Mouse (Mus musculus) hindbrain, embryonic 13.5 days (tissue): ENCODE results near the gene Klf15. TPM values are rescaled to one million over a fixed set of nuclear protein-coding genes. Genes with fewer than 3 reads are reported as not detected.

Source experiments
- ATAC-seq: fragments of 200-750 bp; cut with Nextera tagmentation; 2 replicates; pipeline ENCODE4 v1.8.0; 2017; ENCODE audit warnings: moderate TSS enrichment; ENCODE audit not compliant: low FRiP score
- H3K27ac ChIP-seq: fragments of 300-500 bp; sonication (generic); 2 replicates; pipeline ENCODE4 v1.5.1; 2015; ENCODE audit warnings: inconsistent platforms, mild to moderate bottlenecking, moderate library complexity
- H3K27me3 ChIP-seq: fragments of 300-500 bp; sonication (generic); 2 replicates; pipeline ENCODE4 v1.6.1; 2015; ENCODE audit warnings: mild to moderate bottlenecking, inconsistent platforms
- H3K36me3 ChIP-seq: fragments of 300-500 bp; sonication (generic); 2 replicates; pipeline ENCODE4 v1.6.1; 2015; ENCODE audit warnings: mild to moderate bottlenecking, inconsistent platforms
- H3K4me1 ChIP-seq: fragments of 300-500 bp; sonication (generic); replicated peaks from 2 replicates; pipeline ENCODE4 v1.6.1; 2015; ENCODE audit warnings: inconsistent platforms
- H3K4me2 ChIP-seq: fragments of 300-500 bp; sonication (generic); 2 replicates; pipeline ENCODE4 v1.6.1; 2015; ENCODE audit warnings: inconsistent platforms, mild to moderate bottlenecking, moderate library complexity
- H3K4me3 ChIP-seq: fragments of 300-500 bp; sonication (generic); 2 replicates; pipeline ENCODE4 v1.5.1; 2015; ENCODE audit warnings: mild to moderate bottlenecking, inconsistent platforms
- H3K9ac ChIP-seq: fragments of 300-500 bp; sonication (generic); 2 replicates; pipeline ENCODE4 v1.6.1; 2015; ENCODE audit warnings: mild to moderate bottlenecking, inconsistent platforms
- H3K9me3 ChIP-seq: fragments of 300-500 bp; sonication (generic); 2 replicates; pipeline ENCODE4 v1.6.1; 2016; ENCODE audit warnings: inconsistent platforms
- WGBS: fragments of 180-500 bp; shearing (Covaris S2); methylation state at CpG from one replicate; pipeline ENCODE4 v1.1.7; 2015; 5-methylcytosine and 5-hydroxymethylcytosine counted together
- polyA plus RNA-seq: library from polyadenylated mRNA; unstranded; fragments of >200 nt; fragmentation: Nextera tagmentation; extraction: Ambion mirVana; gene quantifications from 2 replicates; pipeline ENCODE4 v1.2.1, GENCODE M21; 2015

The Klf15 gene
- polyA plus RNA-seq, 1 experiment from 2014 or later, result 10.2 TPM

- Histone ChIP-seq H3K9me3 (no peaks in the 10 kb centered on the region), H3K36me3 (peaks cover 3% of the 10 kb centered on the region; the same call in 1 of the 2 replicates), H3K27me3 (peaks cover 36% of the 10 kb centered on the region), H3K27ac (no peak overlapping the region), H3K4me3 (no peak overlapping the region), H3K4me1 (peaks cover 24% of the 10 kb centered on the region), H3K9ac (no peak overlapping the region), H3K4me2 (no peak overlapping the region)
- no peak for ATAC-seq
- WGBS, result 82% methylated on average over 10 of the region's 10 CpGs
Observed at GRCm38 (mm10) chr6:90466079-90466478, 3.7 kb downstream of the Klf15 start.

GRCm38 (mm10) chr6:90466847-90467410 is 4.6 kb downstream of the Klf15 start:
- Histone ChIP-seq H3K4me3 (no peak overlapping the region), H3K9ac (no peak overlapping the region), H3K4me1 (peaks cover 28% of the 10 kb centered on the region), H3K27ac (no peak overlapping the region), H3K27me3 (peaks cover 28% of the 10 kb centered on the region), H3K4me2 (no peak overlapping the region), H3K36me3 (peaks cover 3% of the 10 kb centered on the region; the same call in 1 of the 2 replicates), H3K9me3 (no peaks in the 10 kb centered on the region)
- WGBS, result 93% methylated on average over 12 of the region's 12 CpGs
- ATAC-seq, result no peak

GRCm38 (mm10) chr6:90468216-90468615 is 5.8 kb downstream of the Klf15 start:
- peaks cover 15% of the 10 kb centered on the region for H3K27me3 ChIP-seq

GRCm38 (mm10) chr6:90469041-90469440 is 6.7 kb downstream of the Klf15 start:
- peaks cover 13% of the 10 kb centered on the region for H3K4me1 ChIP-seq
- H3K36me3 ChIP-seq, result peaks cover 3% of the 10 kb centered on the region; the same call in 1 of the 2 replicates
- H3K27me3 ChIP-seq, result peaks cover 6% of the 10 kb centered on the region
- H3K9ac ChIP-seq, result no peak overlapping the region
- H3K9me3 ChIP-seq, result no peaks in the 10 kb centered on the region
- ATAC-seq, result no peak
- H3K4me3 ChIP-seq, result no peak overlapping the region
- H3K4me2 ChIP-seq, result no peak overlapping the region
- 91% methylated on average over 6 of the region's 6 CpGs for WGBS
- no peak overlapping the region for H3K27ac ChIP-seq

More at GRCm38 (mm10) chr6:90468216-90468615, 5.8 kb downstream of the Klf15 start:
- no peak overlapping the region for H3K27ac ChIP-seq
- no peak overlapping the region for H3K4me2 ChIP-seq
- no peak overlapping the region for H3K9ac ChIP-seq
- no peak overlapping the region for H3K4me3 ChIP-seq
- H3K9me3 ChIP-seq, result no peaks in the 10 kb centered on the region
- no peak for ATAC-seq
- H3K36me3 ChIP-seq, result peaks cover 3% of the 10 kb centered on the region; the same call in 1 of the 2 replicates
- peaks cover 22% of the 10 kb centered on the region for H3K4me1 ChIP-seq
- 83% methylated on average over 1 of the region's 1 CpGs for WGBS

GRCm38 (mm10) chr6:90470255-90470654 is 7.9 kb downstream of the Klf15 start:
- H3K36me3 ChIP-seq, result peaks cover 3% of the 10 kb centered on the region; the same call in 1 of the 2 replicates
- peaks cover 12% of the 10 kb centered on the region; the same call in 1 of the 2 replicates for H3K4me1 ChIP-seq
- no peak for ATAC-seq
- H3K4me3 ChIP-seq, result no peak overlapping the region
- H3K9me3 ChIP-seq, result no peaks in the 10 kb centered on the region
- no peak overlapping the region for H3K27ac ChIP-seq
- no peak overlapping the region for H3K9ac ChIP-seq
- no peaks in the 10 kb centered on the region for H3K27me3 ChIP-seq
- 96% methylated on average over 2 of the region's 2 CpGs for WGBS
- no peak overlapping the region for H3K4me2 ChIP-seq

- no peaks in the 10 kb centered on the region for H3K9me3 ChIP-seq
- H3K36me3 ChIP-seq, result peaks cover 3% of the 10 kb centered on the region; the same call in 1 of the 2 replicates
- H3K4me2 ChIP-seq, result no peak overlapping the region
- H3K9ac ChIP-seq, result 0 out of 2 replicates have a peak overlapping the region, but pooled peaks have one; percentile 19
- ATAC-seq, result no peak
- H3K27ac ChIP-seq, result peak overlapping the region; percentile 60
- WGBS, result 68% methylated on average over 12 of the region's 12 CpGs
- H3K27me3 ChIP-seq, result no peaks in the 10 kb centered on the region
- H3K4me1 ChIP-seq, result peaks cover 12% of the 10 kb centered on the region; the same call in 1 of the 2 replicates
- no peak overlapping the region for H3K4me3 ChIP-seq
Observed at GRCm38 (mm10) chr6:90470947-90471541, 8.7 kb downstream of the Klf15 start.

- no peak for ATAC-seq
Observed at GRCm38 (mm10) chr6:90472079-90472478, 9.7 kb downstream of the Klf15 start.

GRCm38 (mm10) chr6:90472697-90473096 is 10.3 kb downstream of the Klf15 start:
- H3K4me3 ChIP-seq, result no peak overlapping the region
- 80% methylated on average over 3 of the region's 3 CpGs for WGBS
- no peaks in the 10 kb centered on the region for H3K27me3 ChIP-seq
- H3K9me3 ChIP-seq, result no peaks in the 10 kb centered on the region
- H3K4me1 ChIP-seq, result peaks cover 17% of the 10 kb centered on the region; the same call in 1 of the 2 replicates
- H3K9ac ChIP-seq, result no peak overlapping the region; the same call in 1 of the 2 replicates
- H3K27ac ChIP-seq, result no peak overlapping the region
- 0 out of 2 replicates have a peak, but pooled peaks cover 3% of the 10 kb centered on the region for H3K36me3 ChIP-seq
- no peak for ATAC-seq
- H3K4me2 ChIP-seq, result no peak overlapping the region

More at GRCm38 (mm10) chr6:90472079-90472478, 9.7 kb downstream of the Klf15 start:
- H3K27ac ChIP-seq, result no peak overlapping the region
- no peak overlapping the region for H3K4me3 ChIP-seq
- H3K4me2 ChIP-seq, result no peak overlapping the region
- peaks cover 3% of the 10 kb centered on the region; the same call in 1 of the 2 replicates for H3K36me3 ChIP-seq
- H3K9me3 ChIP-seq, result no peaks in the 10 kb centered on the region
- 79% methylated on average over 4 of the region's 4 CpGs for WGBS
- peaks cover 16% of the 10 kb centered on the region; the same call in 1 of the 2 replicates for H3K4me1 ChIP-seq
- H3K27me3 ChIP-seq, result no peaks in the 10 kb centered on the region
- H3K9ac ChIP-seq, result no peak overlapping the region; the same call in 1 of the 2 replicates

GRCm38 (mm10) chr6:90473630-90474360 is 11.4 kb downstream of the Klf15 start:
- H3K9me3 ChIP-seq, result no peaks in the 10 kb centered on the region
- WGBS, result 95% methylated on average over 24 of the region's 24 CpGs
- H3K27me3 ChIP-seq, result no peaks in the 10 kb centered on the region
- 0 out of 2 replicates have a peak, but pooled peaks cover 3% of the 10 kb centered on the region for H3K36me3 ChIP-seq
- no peak overlapping the region for H3K9ac ChIP-seq
- H3K4me1 ChIP-seq, result peaks cover 17% of the 10 kb centered on the region; the same call in 1 of the 2 replicates
- no peak overlapping the region for H3K27ac ChIP-seq
- H3K4me2 ChIP-seq, result no peak overlapping the region
- no peak overlapping the region for H3K4me3 ChIP-seq
- no peak for ATAC-seq

- Histone ChIP-seq H3K4me2 (no peak overlapping the region), H3K27ac (no peak overlapping the region), H3K27me3 (no peaks in the 10 kb centered on the region), H3K4me1 (peaks cover 17% of the 10 kb centered on the region; the same call in 1 of the 2 replicates), H3K36me3 (0 out of 2 replicates have a peak, but pooled peaks cover 3% of the 10 kb centered on the region), H3K4me3 (no peak overlapping the region), H3K9me3 (no peaks in the 10 kb centered on the region), H3K9ac (no peak overlapping the region)
- ATAC-seq, result no peak
- 87% methylated on average over 3 of the region's 3 CpGs for WGBS
Observed at GRCm38 (mm10) chr6:90474361-90474750, 12.0 kb downstream of the Klf15 start.

GRCm38 (mm10) chr6:90475176-90475853 is 12.9 kb downstream of the Klf15 start:
- H3K4me1 ChIP-seq, result peaks cover 17% of the 10 kb centered on the region; the same call in 1 of the 2 replicates
- no peaks in the 10 kb centered on the region for H3K27me3 ChIP-seq
- 71% methylated on average over 4 of the region's 4 CpGs for WGBS
- H3K9ac ChIP-seq, result no peak overlapping the region
- ATAC-seq, result no peak
- no peaks in the 10 kb centered on the region for H3K9me3 ChIP-seq
- no peak overlapping the region for H3K4me2 ChIP-seq
- no peak overlapping the region for H3K4me3 ChIP-seq
- no peak overlapping the region for H3K27ac ChIP-seq
- no peaks in the 10 kb centered on the region for H3K36me3 ChIP-seq

GRCm38 (mm10) chr6:90475854-90476212 is 13.5 kb downstream of the Klf15 start:
- Histone ChIP-seq H3K4me2 (no peak overlapping the region), H3K4me3 (no peak overlapping the region), H3K27me3 (no peaks in the 10 kb centered on the region), H3K4me1 (peaks cover 16% of the 10 kb centered on the region; the same call in 1 of the 2 replicates), H3K27ac (no peak overlapping the region), H3K9ac (no peak overlapping the region), H3K36me3 (no peaks in the 10 kb centered on the region), H3K9me3 (no peaks in the 10 kb centered on the region)
- WGBS, result 69% methylated on average over 3 of the region's 3 CpGs
- ATAC-seq, result no peak
